26 mouse cellular contexts compared by ENCODE assay signal in the genomic region with DNA sequence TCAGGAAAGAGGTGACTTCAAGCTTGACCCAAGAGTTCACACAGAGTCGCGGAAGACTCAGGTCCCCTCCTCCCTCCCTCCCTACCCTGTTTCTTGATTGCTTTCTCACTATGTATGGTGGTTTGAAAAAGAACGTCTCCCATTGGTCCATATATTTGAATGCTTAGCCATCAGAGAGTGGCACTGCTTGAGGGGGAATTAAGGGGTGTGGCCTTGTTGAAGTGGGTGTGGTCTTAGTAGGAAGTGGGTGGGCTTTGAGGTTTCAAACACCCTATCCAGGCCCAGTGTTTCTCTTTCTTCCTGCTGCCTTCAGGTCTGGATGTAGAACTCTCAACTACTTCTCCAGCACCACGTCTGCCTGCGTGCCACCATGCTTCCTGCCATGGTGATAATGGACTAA. TPM values are rescaled to one million over a fixed set of nuclear protein-coding genes. Genes with fewer than 3 reads are reported as not detected.
"Had no signal": no experiment of that assay in that cellular context is flagged by ENCODE, and none has a peak within 500 bp of the region (broad histone marks: within the 10 kb centered on the region; RNA-seq: fewer than 3 reads in every experiment).

No protein-coding gene starts in this region.

- H3K27me3 ChIP-seq: embryonic facial prominence, embryonic 12.5 days; embryonic facial prominence, embryonic 13.5 days; embryonic facial prominence, embryonic 15.5 days; forebrain, embryonic 12.5 days; forebrain, embryonic 13.5 days; forebrain, embryonic 15.5 days had no signal

- H3K27ac ChIP-seq: embryonic facial prominence, embryonic 10.5 days; embryonic facial prominence, embryonic 12.5 days; embryonic facial prominence, embryonic 13.5 days; embryonic facial prominence, embryonic 15.5 days; forebrain, embryonic 10.5 days; forebrain, embryonic 12.5 days; forebrain, embryonic 13.5 days; forebrain, embryonic 15.5 days; gastrocnemius, adult 2 months; heart, adult 2 months; heart, embryonic 10.5 days had no signal

- DNase-seq: cerebellum, postnatal 10 days; cerebellum, postnatal 14 days; cerebellum, postnatal 25 days; cerebellum, postnatal 36 days; embryo, embryonic 11 days; forebrain, postnatal 0 days; gastrocnemius, adult 2 months; gastrocnemius, postnatal 10 days; gastrocnemius, postnatal 14 days; gastrocnemius, postnatal 25 days; gastrocnemius, postnatal 36 days; heart, adult 11 months; heart, adult 18-20 months; heart, adult 2 months had no signal

- H3K4me3 ChIP-seq: embryonic facial prominence, embryonic 10.5 days; embryonic facial prominence, embryonic 12.5 days; embryonic facial prominence, embryonic 13.5 days; embryonic facial prominence, embryonic 15.5 days; erythroblast, embryonic 14.5 days; forebrain, embryonic 10.5 days; forebrain, embryonic 12.5 days; forebrain, embryonic 13.5 days; forebrain, embryonic 15.5 days; gastrocnemius, adult 2 months; heart, adult 2 months; heart, embryonic 10.5 days had no signal

- H3K36me3 ChIP-seq: embryonic facial prominence, embryonic 10.5 days; embryonic facial prominence, embryonic 12.5 days; embryonic facial prominence, embryonic 13.5 days; embryonic facial prominence, embryonic 15.5 days; forebrain, embryonic 10.5 days; forebrain, embryonic 12.5 days; forebrain, embryonic 15.5 days; heart, embryonic 10.5 days had no signal

- H3K9ac ChIP-seq: embryonic facial prominence, embryonic 12.5 days; embryonic facial prominence, embryonic 13.5 days; embryonic facial prominence, embryonic 15.5 days; forebrain, embryonic 12.5 days; forebrain, embryonic 13.5 days; forebrain, embryonic 15.5 days; forebrain, postnatal 0 days had no signal

- H3K9me3 ChIP-seq: embryonic facial prominence, embryonic 10.5 days; embryonic facial prominence, embryonic 12.5 days; embryonic facial prominence, embryonic 13.5 days; embryonic facial prominence, embryonic 15.5 days; forebrain, embryonic 12.5 days; forebrain, embryonic 13.5 days; forebrain, embryonic 15.5 days; heart, embryonic 10.5 days had no signal

- H3K4me1 ChIP-seq: forebrain, embryonic 12.5 days; forebrain, embryonic 13.5 days; forebrain, embryonic 15.5 days had no signal

RNA-seq across cellular contexts. Expression of a gene that starts 55.0 kb away (rescaled TPM):
- total RNA-seq: common myeloid progenitor, adult 5-6 weeks; granulocyte monocyte progenitor cell, adult 5-6 weeks had no signal
- polyA plus RNA-seq: forebrain, embryonic 12.5 days; heart, embryonic 10.5 days had no signal
